Mouse (Mus musculus): Measurements from ENCODE around the gene Fstl4.

DNA sequence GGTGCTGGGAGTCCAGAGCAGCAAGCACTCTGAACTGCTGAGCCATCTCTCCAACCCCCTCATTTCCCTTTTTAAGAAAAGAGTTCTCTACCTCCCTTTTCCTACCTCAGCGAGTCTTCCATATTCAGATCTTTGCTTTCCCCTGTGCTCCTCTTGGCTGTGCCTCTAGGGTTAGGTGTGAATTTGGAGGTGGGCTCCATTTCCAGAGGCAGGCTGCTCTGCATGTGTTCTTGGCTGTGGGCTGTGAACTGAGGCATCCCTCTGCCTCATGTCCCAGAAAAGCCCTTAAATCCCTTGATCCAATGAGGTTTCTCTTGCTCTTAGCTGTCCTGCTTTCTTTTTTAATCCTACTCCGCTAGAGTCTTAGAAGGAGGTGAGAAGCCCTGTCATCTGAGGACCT is 151.2 kb downstream of the Fstl4 start:
- no peak for TF ChIP-seq CTCF (IDR thresholded peaks at IDR 0.05; ENCODE audit: control insufficient read depth, insufficient read depth, insufficient read length)
- no peak for TF ChIP-seq MYOD1 (IDR thresholded peaks at IDR 0.05; ENCODE audit: control insufficient read depth, insufficient read length, low read depth)
- no peak for TF ChIP-seq USF1 (IDR thresholded peaks at IDR 0.05; ENCODE audit: low read depth)
- TF ChIP-seq CEBPB (IDR thresholded peaks at IDR 0.05; ENCODE audit: low read depth): no peak
- TF ChIP-seq MAX (IDR thresholded peaks at IDR 0.05): no peak
- no peak for TF ChIP-seq MYOG (IDR thresholded peaks at IDR 0.05; ENCODE audit: control insufficient read depth, extremely low read depth, insufficient read length)
- TF ChIP-seq FOSL1 (IDR thresholded peaks at IDR 0.05; ENCODE audit: insufficient read depth, low read length, poor library complexity, severe bottlenecking): no peak
